Mouse (Mus musculus) natural killer cell, adult 2 months (primary cell): ENCODE measurements around the gene Cyp4x1.

Source experiments
- DNase-seq, 2 experiments: peaks; one replicate each; pipeline ENCODE4 v3.0.0; 2022; ENCODE audit warnings: low spot score in 2 of 2

Cyp4x1 gene

DNA sequence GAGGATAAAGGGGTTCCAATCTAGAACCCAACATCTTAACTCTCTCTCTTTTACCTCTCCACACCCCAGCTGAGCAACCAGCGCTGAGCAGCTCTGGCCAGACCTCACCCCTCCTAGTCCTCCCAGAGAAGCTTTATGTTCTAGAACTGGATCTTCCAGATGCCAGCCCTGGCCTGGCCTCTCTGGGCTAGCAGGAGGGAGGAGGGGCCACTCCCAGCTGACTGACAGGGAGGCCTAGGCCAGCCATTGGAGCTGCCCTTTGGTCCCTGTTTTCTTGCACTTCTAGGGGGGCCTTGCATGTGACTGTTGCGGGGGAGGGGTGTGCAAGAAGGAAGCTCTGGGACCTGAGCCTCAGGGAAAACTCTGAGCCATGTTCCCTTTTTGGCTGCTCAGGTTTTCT lies 43.5 kb downstream of the Cyp4x1 start:
- no peak for DNase-seq

DNA sequence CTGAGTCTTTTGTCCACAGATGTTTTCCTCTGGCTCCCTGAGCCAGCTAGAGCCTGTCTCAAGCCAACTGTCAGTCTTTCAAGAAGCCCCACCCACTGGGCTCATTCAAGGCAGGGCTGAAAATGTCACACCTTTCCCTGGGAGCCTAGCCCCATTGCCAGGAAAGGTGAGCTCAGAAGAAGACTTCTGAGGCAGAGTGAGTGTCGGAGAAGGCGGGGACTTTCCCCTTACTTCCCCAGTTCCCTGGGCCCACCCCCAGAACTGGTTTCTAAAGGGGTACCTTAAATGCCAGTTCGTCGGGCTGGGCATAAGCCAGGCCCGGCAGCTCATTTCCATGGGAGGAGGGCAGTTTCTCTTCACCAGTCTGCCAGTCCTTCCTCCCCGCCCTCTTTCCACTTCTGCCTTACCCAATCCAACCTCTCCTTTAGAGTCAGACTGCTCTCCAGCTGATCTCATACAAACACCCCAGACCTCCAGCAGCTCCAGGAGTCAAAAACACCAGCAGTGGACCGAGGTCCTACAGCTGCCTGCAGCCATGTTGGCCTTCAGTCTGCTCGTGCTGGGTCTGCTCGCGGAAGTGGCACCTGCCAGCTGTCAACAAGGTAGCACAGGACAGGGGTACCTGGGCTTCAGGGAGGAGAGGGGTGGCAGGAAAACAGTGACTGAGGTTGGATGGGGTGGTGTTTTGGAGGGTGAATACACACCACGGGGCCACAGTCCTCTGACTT lies 45.3 kb downstream of the Cyp4x1 start, which contains the start of gene Pdzk1ip1:
Gene Pdzk1ip1, plus strand, starts transcription at position 98 of the 728 bp plus-strand sequence.
- DNase-seq: no peak

DNA sequence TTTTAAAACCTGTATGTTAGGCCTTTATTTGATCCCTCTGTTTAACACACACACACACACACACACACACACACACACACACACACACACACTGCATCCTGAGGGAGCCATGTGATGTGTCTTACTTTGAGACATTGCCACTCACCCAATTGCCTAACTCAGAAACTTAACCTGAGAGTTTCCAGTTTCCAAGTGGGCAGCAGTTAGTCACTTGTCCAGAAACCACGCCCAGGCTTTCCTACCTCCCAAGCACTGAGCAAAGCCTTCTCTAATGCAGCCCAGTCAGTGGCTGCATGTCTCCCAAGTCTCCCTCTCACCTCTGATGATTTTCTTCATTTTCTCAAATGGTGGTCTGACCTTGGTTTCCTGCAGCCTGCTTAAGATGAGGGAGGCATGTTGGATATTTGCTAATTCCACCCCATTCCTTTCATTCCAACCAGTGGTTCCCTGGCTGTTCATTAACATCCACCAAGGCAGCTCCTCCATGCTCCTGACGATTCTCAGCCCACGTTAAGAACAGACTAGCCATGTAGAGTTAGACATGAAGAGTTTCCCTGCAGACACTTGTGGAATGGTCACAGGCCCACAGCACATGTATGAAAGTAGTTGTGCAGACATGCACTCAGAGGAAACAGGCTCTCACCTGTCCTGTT lies 47.2 kb downstream of the Cyp4x1 start:
- DNase-seq: no peak

DNA sequence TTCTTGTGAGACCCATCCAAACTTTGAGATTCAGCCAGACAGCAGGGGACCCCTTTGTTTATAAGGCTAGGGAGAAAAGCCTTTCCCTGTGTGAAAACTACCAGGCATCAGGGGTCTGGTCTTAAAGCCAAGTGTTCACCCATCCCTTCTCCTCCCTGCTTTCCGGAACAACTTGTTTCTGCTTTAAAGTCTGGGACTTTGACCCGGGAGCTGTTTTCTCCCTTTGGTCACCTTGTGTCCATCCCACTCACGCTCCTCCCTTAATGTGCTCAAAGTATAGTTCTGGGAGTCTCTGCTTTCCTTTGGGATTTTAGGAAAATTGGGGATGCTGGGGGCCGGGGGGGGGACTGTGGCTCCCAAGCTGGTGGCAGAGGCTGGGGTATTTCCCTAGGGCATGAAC lies 47.8 kb downstream of the Cyp4x1 start:
- no peak for DNase-seq

DNA sequence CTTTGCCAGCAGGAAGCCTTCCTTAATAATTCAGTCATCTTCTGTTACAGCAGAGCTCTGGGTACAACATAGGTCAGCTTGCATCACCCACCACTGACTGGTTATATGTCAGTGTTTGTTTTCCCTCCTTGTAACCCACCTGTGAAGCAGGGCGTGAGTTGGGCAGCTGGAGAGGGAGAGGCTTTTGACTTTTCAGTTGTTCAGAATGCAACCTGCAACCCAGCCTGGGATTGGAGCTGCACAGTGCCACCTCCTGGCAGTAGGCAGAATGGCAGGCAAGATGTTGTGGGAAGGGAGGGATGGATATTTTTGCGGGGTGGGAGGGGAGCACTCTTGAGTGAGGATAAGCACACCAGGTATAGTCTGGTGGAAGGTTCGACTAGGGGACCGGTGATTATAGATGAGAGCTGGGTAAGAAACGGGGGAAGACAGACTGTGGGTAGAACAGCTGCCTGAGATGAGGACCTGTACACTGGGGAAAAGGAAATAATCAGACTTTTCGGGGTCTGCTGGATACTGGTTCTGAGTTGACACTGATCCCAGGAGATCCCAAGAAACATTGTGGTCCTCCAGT lies 48.5 kb downstream of the Cyp4x1 start:
- DNase-seq: peak; percentile 32 to 34

DNA sequence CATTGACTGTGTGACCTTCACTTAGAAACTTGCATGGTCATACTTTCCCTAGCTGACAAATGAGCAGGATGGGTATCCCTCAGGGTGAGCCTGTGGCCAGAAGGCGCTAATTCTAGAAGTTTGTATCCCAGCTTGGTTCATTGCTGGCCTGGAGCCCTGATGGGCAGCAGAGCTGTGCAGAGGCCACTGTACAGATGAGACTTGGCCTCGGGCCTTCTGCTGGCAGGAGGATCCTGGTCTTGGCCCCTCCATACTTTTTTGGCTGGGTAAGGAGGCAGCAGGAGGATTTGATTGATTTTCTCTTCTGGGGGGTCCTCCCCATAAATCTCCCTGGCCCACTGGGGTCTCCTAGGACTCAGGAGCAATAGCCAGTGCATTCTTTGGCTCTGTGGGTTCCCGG lies 51.0 kb downstream of the Cyp4x1 start:
- no peak for DNase-seq

DNA sequence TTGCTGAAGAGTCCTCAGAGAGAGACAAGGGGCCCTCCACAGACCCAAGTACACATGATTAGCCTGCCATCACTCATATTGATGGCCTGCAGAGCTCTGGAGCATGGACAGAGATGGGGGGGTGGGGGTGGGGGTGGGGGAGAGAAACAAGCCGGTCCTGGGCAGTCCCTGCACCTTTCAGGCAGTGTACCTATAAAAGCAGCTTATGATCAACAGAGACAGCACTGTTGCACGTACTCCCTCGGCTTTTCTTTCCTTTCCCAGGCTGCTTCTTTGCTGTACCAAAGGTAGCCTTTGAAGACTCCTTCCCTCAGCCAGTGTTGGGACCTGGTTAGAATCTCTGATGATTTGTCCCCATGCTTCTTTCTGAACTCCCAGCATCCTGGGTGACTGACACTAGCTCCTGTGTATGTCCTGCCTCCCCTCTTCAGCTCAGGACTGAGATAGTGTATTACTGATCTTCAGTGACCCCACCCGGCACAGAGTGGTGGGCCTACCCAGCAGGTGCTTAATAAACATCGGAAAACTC lies 54.2 kb downstream of the Cyp4x1 start:
- DNase-seq: no peak

DNA sequence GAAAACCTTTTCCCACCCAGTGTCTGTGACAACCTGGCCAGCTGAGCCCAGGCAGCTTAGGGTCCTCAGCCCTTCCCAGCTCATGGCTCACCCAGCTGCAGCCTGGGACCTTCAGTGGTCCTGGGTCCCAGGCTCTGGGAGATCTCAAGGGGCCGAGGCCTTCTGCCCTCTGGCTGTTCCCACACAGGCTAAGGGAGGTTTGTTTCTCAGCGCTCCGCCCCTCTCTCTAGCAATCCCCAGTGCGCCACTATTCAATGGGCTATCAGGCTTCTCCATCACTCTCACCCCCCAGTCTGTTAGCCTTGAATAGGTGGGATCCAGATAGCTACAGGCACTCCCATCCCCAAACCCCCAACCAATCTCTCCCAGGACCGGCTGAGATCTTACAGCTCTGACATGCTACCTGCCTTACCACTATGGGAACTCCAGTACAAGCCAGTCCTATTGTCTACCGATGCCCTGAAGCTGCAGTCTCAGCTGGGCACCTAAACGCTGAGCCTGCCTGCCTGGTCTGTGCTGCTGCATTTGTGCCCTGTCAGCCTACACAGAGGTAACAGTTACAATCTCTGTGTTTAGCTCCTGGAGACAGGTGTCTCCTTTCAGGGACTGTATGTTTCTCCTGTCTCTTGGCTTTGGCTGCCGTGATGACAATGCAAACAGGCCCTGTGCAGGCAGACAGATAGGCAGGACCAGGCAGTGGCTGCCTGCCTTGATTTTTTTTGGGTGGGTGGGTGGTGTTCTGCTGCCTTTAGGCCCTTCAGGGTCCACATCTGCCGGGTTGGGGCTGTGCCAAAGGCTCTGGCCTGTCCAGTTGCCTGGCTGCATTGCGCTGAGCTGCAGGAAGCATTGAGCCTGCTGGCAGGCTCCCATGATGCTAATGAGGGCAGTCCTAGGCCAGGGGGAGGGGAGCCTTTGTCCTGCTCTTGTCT lies 54.9 kb downstream of the Cyp4x1 start:
- DNase-seq: no peak

DNA sequence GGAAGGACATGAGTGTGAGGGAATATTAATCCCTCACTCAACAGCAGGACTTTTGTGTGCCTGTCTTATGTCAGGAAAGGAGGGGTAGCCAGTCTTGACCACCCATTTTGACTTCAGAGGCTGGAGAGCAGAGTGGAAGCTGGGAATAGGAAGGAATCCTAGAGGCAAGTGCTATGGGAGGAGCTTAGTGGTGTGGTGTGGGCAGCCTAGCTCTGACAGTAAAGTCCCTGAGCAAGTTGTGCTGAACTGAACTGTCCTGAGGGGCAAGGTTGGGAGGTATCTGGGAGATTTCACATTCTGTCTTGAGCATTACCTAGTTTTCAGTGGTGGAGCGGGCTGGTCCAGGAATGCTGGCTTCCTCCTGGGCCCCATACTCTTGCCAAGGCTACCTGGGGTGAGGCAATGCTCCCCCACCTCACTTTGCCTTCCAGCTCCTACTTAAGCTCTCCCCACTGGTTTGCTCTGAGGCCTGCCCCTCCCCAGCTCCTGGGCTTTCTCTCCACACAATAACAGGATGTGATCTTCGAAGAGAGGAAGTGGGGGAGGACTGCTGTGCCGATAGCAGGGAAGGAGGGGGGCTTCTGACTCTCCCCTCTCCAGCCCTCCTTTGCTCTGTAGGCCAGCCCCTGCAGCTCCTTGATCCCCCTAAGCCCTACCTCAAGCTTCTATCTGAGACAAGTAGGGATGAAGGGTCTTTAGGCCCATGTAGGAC lies 58.7 kb downstream of the Cyp4x1 start:
- DNase-seq: peak in 1 of 2 experiments; percentile 21

DNA sequence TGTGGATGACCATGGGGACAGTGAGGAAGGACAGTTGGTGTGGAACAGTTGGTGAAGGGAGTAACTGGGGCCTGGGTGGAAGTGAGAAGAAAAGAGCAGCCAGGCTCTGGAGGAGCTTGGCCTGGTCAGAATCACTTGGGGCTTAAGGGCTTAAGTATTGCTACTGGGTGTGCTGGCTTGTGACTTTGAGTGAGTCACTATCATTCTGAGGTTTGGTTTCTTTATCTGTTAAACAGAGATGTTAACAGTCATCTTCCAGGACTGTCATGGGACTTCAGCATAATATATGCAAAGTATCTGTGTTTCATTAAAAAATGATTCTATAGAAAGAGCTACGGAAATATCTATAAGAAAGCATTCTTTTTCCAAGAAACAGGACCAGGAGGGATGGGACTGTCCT lies 59.3 kb downstream of the Cyp4x1 start:
- no peak for DNase-seq

DNA sequence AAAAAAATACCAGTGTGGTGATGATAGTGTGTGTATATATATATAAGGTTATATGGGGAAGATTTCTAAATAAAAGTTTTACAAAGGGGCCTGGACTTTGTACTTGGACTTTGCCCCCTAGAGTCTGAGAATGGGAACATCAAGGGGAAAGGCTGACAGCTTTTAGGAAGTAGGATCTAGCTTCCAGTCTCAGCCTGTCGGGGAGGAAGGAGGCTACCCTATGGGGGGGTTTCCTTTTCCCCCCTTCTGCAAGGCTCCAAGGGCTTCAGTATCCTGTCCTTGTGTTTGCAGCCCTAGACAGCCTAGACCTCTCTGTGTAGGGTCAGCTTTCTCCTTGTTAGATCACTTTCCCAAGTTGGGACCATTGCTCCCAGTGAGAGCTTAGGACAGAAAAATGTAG lies 62.4 kb downstream of the Cyp4x1 start:
- DNase-seq: no peak

DNA sequence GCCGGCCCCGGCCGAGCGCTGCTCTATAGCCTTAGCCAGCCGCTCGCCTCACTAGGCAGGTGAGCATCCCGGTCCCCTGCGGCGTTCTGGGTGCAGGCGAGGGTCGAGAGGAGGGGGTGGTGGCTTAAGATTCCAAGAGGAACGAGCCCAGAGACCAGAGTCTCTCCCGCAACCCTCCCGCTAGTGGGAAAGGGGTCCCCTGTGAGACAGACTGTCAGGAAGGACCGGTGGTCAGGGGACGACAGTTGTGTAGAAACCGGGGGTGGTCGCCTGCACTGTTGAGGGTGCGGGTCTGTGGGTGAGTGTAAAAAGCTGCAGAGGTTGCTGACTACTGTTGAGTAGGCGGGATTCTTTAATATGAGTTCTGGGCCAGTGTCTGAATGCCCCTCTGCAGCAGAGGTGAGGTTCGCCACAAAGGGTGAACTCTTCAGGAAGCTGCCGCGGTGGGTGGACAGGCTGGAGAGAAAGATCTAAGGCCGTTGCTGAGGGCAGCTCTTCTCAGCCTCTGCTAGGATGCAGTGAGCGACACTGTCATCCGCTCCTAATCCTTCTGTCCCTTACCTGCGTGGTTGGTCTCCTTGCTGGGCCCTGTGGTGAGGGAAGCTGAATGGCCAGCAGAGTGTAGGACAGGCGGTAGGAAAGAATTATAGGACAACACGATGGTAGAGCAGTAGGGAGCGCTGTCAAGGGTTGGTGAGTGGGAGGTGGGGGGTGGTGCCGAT lies 70.4 kb downstream of the Cyp4x1 start:
- DNase-seq: no peak

DNA sequence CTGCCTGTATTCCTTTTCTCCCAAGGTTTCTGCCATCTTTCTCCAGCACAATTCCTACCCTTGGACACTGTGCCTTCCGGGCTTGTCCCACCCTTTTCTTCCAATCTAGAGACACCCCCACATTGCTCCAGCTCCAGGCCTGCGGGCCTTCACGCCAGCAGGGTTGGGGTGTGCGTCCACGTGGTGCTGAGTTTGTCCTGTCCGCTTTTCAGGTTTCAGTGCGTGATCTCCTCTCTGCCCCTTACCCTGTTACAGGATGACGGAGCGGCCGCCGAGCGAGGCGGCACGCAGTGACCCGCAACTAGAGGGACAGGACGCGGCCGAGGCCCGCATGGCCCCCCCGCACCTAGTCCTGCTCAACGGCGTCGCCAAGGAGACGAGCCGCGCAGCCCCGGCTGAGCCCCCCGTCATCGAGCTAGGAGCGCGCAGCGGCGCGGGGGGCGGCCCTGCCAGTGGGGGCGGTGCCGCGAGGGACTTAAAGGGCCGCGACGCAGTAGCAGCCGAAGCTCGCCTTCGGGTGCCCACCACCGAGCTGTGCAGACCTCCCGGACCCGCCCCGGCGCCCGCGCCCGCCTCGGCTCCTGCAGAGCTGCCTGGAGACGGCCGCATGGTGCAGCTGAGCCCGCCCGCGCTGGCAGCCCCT lies 71.1 kb downstream of the Cyp4x1 start:
- DNase-seq: no peak

DNA sequence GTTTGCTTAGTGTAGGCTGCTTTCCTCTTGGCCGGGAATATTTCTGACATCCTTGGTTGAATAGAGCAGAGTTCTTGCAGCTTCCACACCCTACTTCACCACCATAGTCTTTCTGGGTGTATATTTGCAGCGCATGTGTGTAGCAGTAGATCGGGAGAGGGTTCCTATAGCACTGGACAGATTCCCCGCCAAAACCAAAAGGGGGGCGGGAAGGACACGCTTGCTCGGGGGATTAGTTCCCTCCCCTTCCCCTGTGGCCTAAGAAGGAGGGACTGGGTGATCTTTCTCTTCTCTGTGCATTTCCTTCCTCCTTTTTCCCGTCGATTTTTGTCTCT lies 71.6 kb downstream of the Cyp4x1 start:
- DNase-seq: no peak

DNA sequence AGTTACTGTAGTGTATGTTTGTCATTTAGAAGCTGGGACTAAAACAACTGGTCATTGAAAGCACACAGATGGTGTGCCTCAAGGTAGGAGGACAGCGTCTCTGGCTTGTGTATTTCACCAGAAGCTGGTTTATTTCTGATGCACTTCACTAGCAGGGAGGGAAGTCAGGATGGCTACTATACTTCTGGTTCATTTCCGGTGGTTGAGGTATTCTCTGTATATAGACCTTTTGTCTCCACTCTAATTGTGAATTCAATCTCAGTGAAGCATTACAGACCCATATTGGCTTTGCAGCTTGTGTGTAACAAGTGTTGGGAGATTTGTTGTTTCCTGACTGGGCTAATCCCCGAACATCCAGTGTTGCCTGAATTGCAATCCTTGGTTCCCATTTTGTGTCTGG lies 73.3 kb downstream of the Cyp4x1 start:
- DNase-seq: no peak

DNA sequence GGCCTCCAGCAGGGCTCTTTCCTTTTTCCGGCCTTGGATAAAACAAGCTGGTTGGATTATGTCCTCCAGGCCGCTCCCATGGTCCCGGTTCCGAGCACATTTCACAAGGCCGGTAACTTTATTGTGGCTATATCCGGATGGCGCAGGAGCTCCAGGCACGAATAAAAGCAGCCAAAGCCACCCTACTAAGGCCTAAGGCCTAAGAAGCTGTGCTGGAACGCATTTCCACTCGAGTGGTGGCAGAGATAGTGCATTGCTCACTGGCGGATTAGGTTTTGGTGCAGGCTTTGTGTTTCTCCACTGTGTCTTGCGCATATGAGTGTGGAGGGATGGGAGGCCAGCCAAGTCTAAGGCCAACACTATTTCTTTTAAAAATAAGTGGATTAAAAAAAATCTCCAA lies 74.2 kb downstream of the Cyp4x1 start:
- no peak for DNase-seq

DNA sequence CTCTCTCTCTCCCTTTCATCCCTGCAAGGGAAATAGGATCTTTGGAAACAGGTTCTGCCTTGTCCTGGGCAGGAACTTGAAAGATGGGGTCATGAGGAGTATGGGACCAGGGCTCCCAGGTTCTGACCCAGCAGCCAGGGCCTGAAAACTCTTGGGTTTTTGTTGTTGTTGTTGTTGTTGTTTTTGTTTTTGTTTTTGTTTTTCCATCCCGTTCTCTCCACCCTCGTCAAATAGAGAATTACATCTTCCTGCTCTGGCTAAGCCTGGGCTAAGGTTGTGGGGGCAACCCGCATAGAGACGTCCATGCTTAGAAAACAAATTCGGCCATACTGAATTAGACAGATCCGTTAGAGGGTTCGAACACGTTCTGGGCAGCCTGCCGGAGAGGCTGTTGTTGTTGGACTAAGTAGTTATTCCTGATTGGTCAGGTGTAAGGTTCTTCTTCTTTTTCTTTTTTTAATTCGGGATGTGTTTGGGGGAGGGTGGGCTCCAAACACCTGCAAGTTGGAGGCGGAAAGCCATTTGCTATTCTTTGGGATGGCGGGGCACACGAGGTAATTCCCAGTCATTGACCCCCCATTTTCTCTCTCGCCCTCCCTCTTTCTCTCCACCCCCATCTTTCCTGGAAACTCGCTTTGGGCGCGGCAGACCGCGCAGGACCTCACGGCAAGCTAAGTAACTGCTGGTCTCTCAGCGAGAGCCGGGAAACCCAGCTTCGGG lies 75.0 kb downstream of the Cyp4x1 start:
- DNase-seq: no peak

DNA sequence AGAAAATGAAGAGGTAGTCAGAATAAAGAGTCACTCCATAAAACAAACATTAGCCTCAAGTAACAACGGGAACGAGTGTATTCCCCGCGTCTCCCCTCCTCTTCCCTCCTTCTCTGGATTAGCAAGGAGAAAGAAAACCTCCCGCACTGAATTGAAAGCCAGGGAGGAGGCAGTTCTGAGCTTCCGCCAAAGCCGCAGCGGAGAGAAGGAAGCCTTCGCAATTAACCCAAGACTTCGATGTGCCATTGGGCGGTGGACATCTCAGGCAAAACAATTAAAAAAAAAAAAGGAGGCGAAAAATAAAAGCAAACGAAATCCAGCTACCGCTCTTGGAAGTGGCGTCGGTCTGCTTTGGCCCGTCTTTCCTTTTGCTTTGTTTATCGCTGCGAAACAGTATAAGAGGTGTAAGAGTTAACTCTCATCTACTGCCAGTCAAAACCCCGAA lies 75.7 kb downstream of the Cyp4x1 start:
- DNase-seq: no peak

DNA sequence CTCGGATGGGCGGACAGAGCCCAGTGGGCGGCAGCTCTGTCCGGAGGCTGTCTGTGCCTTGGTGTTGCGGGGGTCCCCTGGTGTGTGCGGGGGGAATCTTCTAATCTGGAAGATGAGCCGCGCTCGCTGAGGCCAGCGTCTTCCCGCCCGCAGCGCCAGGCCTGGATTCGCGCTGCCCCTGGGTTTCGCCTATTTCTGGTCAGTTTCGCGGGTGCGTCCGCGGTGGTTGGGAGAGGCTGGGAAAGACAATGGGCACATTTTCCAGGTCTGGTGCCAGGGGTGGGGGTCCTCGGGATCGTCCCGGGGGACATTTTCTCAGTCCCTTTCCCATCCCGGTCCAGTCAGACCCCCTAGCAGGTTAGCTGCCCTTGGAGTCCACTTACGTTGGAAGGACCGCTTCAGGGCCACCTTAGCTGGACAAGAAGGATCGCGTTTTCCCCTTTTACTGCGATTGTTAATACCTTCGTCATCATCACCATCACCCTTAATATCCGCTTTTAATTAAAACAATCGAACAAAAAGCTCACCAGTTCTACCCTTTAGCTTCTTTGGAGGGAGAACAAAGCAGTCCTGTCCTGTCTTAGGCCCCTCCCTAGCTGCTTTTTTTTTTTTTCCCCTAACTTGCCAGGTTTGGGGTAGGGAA lies 76.3 kb downstream of the Cyp4x1 start:
- no peak for DNase-seq
